Mouse (Mus musculus): ENCODE data around the gene Tex12. TPM values are rescaled to one million over a fixed set of nuclear protein-coding genes. Genes with fewer than 3 reads are reported as not detected.
A peak's percentile ranks its signal among the peaks of the same experiment; 100 is the strongest.

Gene Tex12
- total and polyA plus RNA-seq, 2 experiments from 2014 or later: not detected

GRCm38 (mm10) chr9:50601536-50601935 lies 40.4 kb upstream of the Tex12 start:
- Histone ChIP-seq H3K4me3 (ENCODE audit: low read depth, low read length) (peak overlapping the region; percentile 73), H3K4me1 (ENCODE audit: control insufficient read depth, insufficient read depth) (peaks cover 15% of the 10 kb centered on the region), H3K36me3 (replicated peaks; ENCODE audit: control insufficient read depth, insufficient read depth, low read length) (peaks cover 49% of the 10 kb centered on the region), H3K9me3 (replicated peaks; ENCODE audit: control insufficient read depth, low read length) (no peaks in the 10 kb centered on the region), H3K9ac (replicated peaks; ENCODE audit: low read depth, low read length) (peak overlapping the region; percentile 76), H3K27ac (ENCODE audit: low read depth) (peak overlapping the region; percentile 86), H3K27me3 (ENCODE audit: control insufficient read depth, insufficient read depth, low read length) (no peaks in the 10 kb centered on the region), H3K4me2 (ENCODE audit: low read depth, low read length) (peak overlapping the region; percentile 96)
- TF ChIP-seq EP300 (IDR thresholded peaks at IDR 0.05; ENCODE audit: low read depth) (no peak), CTCF (IDR thresholded peaks at IDR 0.05; ENCODE audit: low read depth) (no peak)
- WGBS: 39% methylated on average over 6 of the region's 6 CpGs
- DNase-seq (ENCODE audit: low spot score): peak; percentile 27
- no peak for ATAC-seq (ENCODE audit: insufficient read depth, low read depth)

- no peak for TF ChIP-seq EP300 (IDR thresholded peaks at IDR 0.05; ENCODE audit: low read depth)
- no peak overlapping the region for H3K9ac ChIP-seq (replicated peaks; ENCODE audit: low read depth, low read length)
- ATAC-seq (ENCODE audit: insufficient read depth, low read depth): no peak
- no peak overlapping the region for H3K4me3 ChIP-seq (ENCODE audit: low read depth, low read length)
- H3K27me3 ChIP-seq (ENCODE audit: control insufficient read depth, insufficient read depth, low read length): no peaks in the 10 kb centered on the region
- H3K4me2 ChIP-seq (ENCODE audit: low read depth, low read length): no peak overlapping the region
- DNase-seq (ENCODE audit: low spot score): no peak
- no peaks in the 10 kb centered on the region for H3K9me3 ChIP-seq (replicated peaks; ENCODE audit: control insufficient read depth, low read length)
- H3K4me1 ChIP-seq (ENCODE audit: control insufficient read depth, insufficient read depth): peaks cover 5% of the 10 kb centered on the region
- no peak overlapping the region for H3K27ac ChIP-seq (ENCODE audit: low read depth)
- peaks cover 56% of the 10 kb centered on the region for H3K36me3 ChIP-seq (replicated peaks; ENCODE audit: control insufficient read depth, insufficient read depth, low read length)
- WGBS: 89% methylated on average over 8 of the region's 8 CpGs
Observed at GRCm38 (mm10) chr9:50596973-50597372, 35.8 kb upstream of the Tex12 start.

GRCm38 (mm10) chr9:50594794-50595417 lies 33.8 kb upstream of the Tex12 start:
- H3K9ac ChIP-seq (replicated peaks; ENCODE audit: low read depth, low read length): no peak overlapping the region
- H3K36me3 ChIP-seq (replicated peaks; ENCODE audit: control insufficient read depth, insufficient read depth, low read length): peaks cover 50% of the 10 kb centered on the region
- no peak overlapping the region for H3K4me2 ChIP-seq (ENCODE audit: low read depth, low read length)
- H3K27ac ChIP-seq (ENCODE audit: low read depth): no peak overlapping the region
- ATAC-seq (ENCODE audit: insufficient read depth, low read depth) (no peak), DNase-seq (ENCODE audit: low spot score) (no peak)
- H3K27me3 ChIP-seq (ENCODE audit: control insufficient read depth, insufficient read depth, low read length): no peaks in the 10 kb centered on the region
- TF ChIP-seq EP300 (IDR thresholded peaks at IDR 0.05; ENCODE audit: low read depth): no peak
- TF ChIP-seq CTCF (IDR thresholded peaks at IDR 0.05; ENCODE audit: low read depth): no peak
- no peaks in the 10 kb centered on the region for H3K9me3 ChIP-seq (replicated peaks; ENCODE audit: control insufficient read depth, low read length)
- WGBS: 66% methylated on average over 12 of the region's 12 CpGs
- no peak overlapping the region for H3K4me3 ChIP-seq (ENCODE audit: low read depth, low read length)
- H3K4me1 ChIP-seq (ENCODE audit: control insufficient read depth, insufficient read depth): no peaks in the 10 kb centered on the region

- DNase-seq (ENCODE audit: low spot score) (no peak), ATAC-seq (ENCODE audit: insufficient read depth, low read depth) (no peak)
- Histone ChIP-seq H3K9ac (replicated peaks; ENCODE audit: low read depth, low read length) (no peak overlapping the region), H3K36me3 (replicated peaks; ENCODE audit: control insufficient read depth, insufficient read depth, low read length) (peaks cover 36% of the 10 kb centered on the region), H3K4me2 (ENCODE audit: low read depth, low read length) (no peak overlapping the region), H3K27ac (ENCODE audit: low read depth) (no peak overlapping the region), H3K9me3 (replicated peaks; ENCODE audit: control insufficient read depth, low read length) (no peaks in the 10 kb centered on the region), H3K27me3 (ENCODE audit: control insufficient read depth, insufficient read depth, low read length) (no peaks in the 10 kb centered on the region), H3K4me1 (ENCODE audit: control insufficient read depth, insufficient read depth) (no peaks in the 10 kb centered on the region), H3K4me3 (ENCODE audit: low read depth, low read length) (no peak overlapping the region)
- TF ChIP-seq EP300 (IDR thresholded peaks at IDR 0.05; ENCODE audit: low read depth) (no peak), CTCF (IDR thresholded peaks at IDR 0.05; ENCODE audit: low read depth) (peak; percentile 54)
- WGBS: 91% methylated on average over 3 of the region's 3 CpGs
Observed at GRCm38 (mm10) chr9:50593544-50593943, 32.4 kb upstream of the Tex12 start.

GRCm38 (mm10) chr9:50592955-50593354 lies 31.8 kb upstream of the Tex12 start:
- no peak overlapping the region for H3K4me3 ChIP-seq (ENCODE audit: low read depth, low read length)
- H3K27ac ChIP-seq (ENCODE audit: low read depth): no peak overlapping the region
- ATAC-seq (ENCODE audit: insufficient read depth, low read depth): no peak
- no peaks in the 10 kb centered on the region for H3K9me3 ChIP-seq (replicated peaks; ENCODE audit: control insufficient read depth, low read length)
- H3K4me1 ChIP-seq (ENCODE audit: control insufficient read depth, insufficient read depth): no peaks in the 10 kb centered on the region
- H3K9ac ChIP-seq (replicated peaks; ENCODE audit: low read depth, low read length): no peak overlapping the region
- DNase-seq (ENCODE audit: low spot score): no peak
- 85% methylated on average over 9 of the region's 9 CpGs for WGBS
- peaks cover 31% of the 10 kb centered on the region for H3K36me3 ChIP-seq (replicated peaks; ENCODE audit: control insufficient read depth, insufficient read depth, low read length)
- H3K4me2 ChIP-seq (ENCODE audit: low read depth, low read length): no peak overlapping the region
- H3K27me3 ChIP-seq (ENCODE audit: control insufficient read depth, insufficient read depth, low read length): no peaks in the 10 kb centered on the region
- no peak for TF ChIP-seq CTCF (IDR thresholded peaks at IDR 0.05; ENCODE audit: low read depth)
- no peak for TF ChIP-seq EP300 (IDR thresholded peaks at IDR 0.05; ENCODE audit: low read depth)

Data from heart, postnatal 0 days (tissue).